In genomic region chr13:73214301-73214700, GRCm38 (mm10) we compare ENCODE assay signal across 14 mouse cellular contexts. TPM values are rescaled to one million over a fixed set of nuclear protein-coding genes. Genes with fewer than 3 reads are reported as not detected.
"Had no signal": no experiment of that assay in that cellular context is flagged by ENCODE, and none has a peak within 500 bp of the region (broad histone marks: within the 10 kb centered on the region; RNA-seq: fewer than 3 reads in every experiment).

No protein-coding gene starts in this region.

- DNase-seq: kidney, adult 8-10 months; kidney, postnatal 10 days; kidney, postnatal 36 days; layer of hippocampus, postnatal 36 days; liver; lung, adult 18-20 months; lung, postnatal 10 days; lung, postnatal 36 days; thymus, adult 18-20 months; thymus, postnatal 4 days had no signal

RNA-seq across cellular contexts. Expression of gene Irx4, which starts 46.0 kb away (rescaled TPM):
- total RNA-seq: layer of hippocampus, adult 8-10 months; layer of hippocampus, postnatal 10 days; layer of hippocampus, postnatal 36 days; left cerebral cortex, adult 8-10 months; left cerebral cortex, postnatal 14 days had no signal
